Mouse (Mus musculus) R1 (cell line): ENCODE data around the gene Supt5.
A peak's percentile ranks its signal among the peaks of the same experiment; 100 is the strongest.
"Not testable (repeated sequence)": the region's sequence is repeated elsewhere in the genome, so short reads cannot be mapped to it uniquely, and the experiment has no call there.

Experiments
- DNase-seq: peaks from one replicate; pipeline ENCODE4 v3.0.0-alpha.2; 2018; ENCODE audit warnings: low read depth, low spot score

Supt5 gene

DNA sequence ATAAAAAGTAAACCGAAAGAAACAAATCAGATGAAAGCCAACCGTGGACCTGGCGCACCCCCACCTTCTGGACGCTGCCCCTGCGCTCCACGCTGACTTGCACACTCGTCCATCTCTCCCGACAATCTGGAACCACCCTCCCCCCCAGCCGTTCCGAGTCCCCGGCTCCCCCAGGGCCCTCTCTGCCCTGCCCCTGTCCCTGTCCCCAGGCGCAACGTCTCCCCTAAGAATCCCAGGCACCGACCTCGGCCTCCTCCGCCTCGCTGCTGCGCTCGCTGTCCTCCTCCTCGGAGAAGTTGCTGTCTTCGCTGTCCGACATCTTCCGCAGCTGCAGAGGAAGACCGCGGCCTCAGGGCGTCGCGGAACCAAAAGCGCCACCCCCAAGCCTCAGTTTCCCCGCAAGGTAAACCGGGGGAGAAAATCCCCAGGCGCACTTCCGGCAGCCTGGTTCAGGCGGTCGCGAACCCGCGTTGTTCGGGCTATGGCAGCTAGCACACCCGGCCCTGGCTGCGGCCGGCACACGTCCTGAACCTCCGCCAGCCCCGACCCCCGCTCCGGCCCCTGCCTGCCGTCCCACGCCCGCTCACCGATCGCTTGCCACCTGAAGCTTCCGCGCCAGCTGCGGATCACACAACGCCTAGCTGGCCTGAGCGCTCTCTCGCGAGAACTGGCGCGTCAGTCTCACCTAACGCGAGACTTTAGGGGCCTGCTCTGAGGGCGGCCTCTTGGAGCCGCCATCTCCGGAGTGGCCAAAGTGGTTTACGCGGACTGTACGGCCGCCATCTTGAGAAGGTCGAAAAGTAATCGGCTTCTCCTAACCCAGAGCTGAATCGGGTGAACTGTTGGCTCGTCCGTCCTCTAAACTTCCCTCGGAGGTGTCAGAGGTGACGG, at the start of gene Supt5:
Gene Supt5 (minus strand): TSS at position 639 of the 891 bp plus-strand sequence.
- DNase-seq, result peak; percentile 99

DNA sequence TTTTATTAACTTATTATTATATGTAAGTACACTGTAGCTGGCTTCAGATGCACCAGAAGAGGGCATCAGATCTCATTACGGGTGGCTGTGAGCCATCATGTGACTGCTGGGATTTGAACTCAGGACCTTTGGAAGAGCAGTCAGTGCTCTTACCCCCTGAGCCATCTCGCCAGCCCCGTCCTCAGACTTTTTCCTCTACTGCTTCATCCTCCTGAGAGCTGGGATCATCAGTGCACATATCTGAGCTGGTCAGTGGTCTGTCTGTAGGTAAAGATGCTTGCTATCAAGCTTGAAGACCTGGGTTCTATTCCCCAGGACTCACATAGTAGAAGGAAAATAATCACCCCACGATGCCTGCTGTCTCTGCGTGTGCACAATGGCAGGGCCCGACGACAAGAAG, 48.8 kb upstream of the Supt5 start:
- not testable (repeated sequence) for DNase-seq

DNA sequence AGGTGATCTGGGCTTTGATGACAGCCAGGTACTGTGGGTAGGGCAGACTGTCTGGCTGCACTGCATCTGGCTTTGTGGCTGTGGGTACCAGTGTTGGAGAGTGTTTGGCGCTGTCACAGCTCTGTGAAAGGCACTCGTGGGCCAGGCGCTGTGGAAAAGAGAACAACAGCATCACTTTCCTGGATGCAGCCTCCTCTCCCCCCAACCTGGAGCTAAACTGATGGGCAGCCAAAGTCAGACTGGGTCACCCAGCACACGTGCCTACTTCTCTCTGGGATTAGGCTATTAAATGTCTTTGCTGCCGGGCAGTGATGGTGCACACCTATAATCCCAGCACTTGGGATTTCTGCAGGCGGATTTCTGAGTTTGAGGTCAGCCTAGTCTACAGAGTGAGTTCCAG, 48.3 kb upstream of the Supt5 start:
- DNase-seq, result not testable (repeated sequence)

DNA sequence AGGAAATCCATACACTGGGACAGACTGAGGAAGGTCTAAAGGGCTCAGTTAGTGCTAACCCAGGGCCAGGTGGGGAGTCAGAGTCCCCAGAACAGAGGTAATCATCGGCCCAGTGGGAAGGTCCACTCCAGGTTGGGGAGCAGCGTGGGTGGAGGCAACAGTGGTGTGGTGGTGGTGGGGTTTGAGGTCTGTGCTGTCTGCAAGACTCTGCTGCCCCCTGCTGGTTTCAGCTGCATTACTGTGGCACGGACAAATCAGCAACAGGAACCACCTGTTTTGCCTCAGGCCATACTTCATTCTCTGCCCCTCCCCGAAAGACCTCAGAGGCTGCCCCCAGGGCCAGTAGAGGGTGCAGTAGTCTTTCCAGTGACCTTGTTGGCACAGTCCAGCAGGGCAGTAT, 47.9 kb upstream of the Supt5 start:
- peak; percentile 90 for DNase-seq

DNA sequence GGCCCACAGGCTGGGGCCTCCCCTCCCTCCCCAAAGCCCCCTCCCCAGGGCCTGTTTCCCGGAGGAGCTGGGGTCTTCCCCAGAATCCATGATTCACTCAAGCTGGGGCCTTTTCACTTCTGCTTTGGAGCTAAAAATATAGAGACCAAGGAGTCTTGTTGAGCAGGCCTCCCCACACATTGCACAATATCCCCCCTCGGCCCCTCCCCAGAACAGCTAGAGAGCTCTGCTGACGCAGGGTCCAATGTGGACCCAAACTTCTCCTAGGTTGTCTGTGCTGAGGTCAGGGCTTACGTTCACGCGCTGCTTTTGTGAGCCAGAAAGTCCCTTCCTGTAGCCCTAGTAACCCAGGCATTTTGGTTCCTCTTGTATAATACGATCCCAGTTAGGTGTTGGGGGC, 47.5 kb upstream of the Supt5 start:
- no peak for DNase-seq

DNA sequence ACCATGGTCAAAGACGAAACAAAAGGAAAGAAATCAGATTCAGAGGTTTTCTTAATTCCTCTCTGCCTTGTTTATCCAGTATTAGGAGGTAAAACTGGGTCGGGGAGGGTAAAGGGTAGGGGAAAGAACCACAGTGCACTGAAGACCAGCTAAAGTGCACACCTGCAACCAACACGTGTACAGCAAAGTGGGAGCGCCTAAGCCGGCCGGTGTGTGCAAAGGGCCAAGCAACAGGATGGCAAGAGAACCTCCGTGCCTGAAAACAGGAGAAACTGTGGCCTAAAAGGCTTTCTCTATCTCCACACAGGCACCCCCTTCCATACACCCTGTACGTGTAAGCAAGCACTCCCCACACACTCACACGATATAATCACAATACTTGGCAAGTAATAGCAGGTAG, 46.6 kb upstream of the Supt5 start:
- DNase-seq, result no peak

DNA sequence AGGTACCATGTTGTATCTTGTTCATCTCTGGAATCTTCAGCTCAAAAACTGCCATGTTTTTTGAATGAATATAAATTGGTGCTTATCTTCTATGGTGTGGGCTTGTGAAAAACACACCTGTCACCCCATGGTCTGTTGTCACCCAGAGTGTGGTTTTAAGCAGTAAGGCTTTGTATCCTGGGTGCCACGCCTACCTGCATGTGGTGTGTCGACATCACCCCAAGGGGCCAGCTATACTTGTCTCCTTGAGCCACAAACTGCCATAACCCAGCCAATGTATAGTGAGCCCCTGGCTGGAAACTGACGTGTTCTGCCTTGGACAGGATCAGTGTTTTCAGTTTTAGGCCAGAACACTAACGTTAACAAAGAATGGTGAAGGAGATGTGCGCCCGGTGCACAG, 45.6 kb upstream of the Supt5 start:
- DNase-seq, result no peak

DNA sequence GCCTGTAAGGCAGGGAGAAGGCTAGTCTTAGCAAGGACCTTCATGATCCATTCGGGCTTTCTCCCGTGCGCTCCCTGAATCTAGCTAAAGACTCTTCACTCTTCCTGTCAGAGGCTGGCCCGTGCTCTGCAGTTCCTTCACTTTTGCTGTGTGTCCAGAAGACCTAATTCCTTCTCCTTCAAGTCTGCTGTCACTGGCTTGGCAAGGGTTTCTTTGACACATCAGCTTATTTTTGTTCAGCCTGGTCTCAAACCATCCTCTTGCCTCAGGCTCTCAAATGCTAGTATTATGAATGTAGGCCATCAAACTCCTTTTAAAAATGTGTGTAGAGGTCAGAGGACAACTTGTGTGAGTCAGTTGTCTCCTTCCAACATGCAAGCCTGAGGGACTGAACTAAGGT, 45.1 kb upstream of the Supt5 start:
- no peak for DNase-seq

DNA sequence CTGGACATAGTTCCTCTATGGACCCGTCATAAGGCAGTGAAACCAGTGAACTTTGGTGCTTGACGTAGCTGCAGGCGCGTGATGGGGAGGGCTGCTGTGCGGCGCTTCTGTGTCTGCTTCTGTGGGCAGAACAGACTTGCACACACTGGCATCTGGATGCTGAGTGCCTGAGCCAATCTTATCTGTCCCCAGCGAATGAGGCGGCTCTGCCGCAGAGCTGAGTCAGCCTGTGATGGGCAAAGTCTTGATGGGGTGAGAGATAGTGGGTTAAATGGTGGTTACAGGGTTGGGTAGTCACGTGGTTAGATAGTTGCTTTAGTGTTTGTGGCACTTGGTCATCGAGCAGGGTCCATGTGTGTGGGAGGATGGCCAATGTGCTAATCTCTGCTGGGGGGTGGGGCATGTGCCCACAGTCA, 44.4 kb upstream of the Supt5 start:
- no peak for DNase-seq

DNA sequence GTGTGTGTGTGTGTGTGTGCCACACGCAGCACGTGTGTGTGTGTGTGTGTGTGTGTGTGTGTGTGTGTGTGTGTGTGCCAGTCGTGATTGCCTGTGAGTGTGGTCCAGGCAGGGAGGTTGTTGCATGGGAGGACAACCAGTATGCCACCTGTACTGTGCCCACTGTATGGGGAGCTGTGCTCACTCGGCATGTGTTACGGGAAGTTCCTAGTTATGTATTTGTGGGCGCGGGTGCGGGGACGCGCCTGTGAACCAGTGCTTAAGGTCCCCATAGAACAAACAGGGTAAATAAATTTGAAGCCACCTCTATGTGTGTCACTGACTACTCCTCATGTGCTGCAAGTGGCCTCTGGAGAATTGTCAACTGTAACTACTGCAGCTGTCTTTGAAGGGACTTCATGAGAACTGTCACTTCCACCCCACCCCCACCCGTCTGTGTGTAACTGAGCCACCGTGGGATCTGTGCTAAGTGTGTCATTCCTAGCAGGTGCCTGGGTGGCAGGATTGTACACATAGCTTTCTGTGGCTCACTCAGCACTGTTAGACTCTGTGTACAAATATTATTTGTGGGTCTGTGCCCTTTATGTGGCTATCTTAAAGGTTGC, 43.9 kb upstream of the Supt5 start:
- no peak for DNase-seq

DNA sequence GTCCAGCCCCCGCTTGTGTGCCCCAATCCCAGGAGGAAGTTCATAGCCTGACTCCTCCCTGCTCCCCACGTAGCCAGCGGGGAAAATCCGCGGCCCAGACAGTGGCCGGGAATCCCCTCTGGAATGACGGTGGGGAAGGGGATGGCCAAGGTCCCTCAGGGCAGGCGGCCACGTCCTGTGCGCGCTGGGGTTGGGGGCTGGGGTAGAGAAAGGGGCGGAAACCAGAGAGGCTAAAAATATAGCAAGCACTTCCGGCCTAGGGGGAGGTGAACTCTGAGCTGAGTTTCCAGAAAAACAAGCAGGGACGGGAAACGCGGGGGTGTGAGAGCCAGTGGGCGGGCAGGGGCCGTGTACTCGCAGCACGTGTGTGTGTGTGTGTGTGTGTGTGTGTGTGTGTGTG, 43.4 kb upstream of the Supt5 start:
- peak; percentile 92 for DNase-seq

DNA sequence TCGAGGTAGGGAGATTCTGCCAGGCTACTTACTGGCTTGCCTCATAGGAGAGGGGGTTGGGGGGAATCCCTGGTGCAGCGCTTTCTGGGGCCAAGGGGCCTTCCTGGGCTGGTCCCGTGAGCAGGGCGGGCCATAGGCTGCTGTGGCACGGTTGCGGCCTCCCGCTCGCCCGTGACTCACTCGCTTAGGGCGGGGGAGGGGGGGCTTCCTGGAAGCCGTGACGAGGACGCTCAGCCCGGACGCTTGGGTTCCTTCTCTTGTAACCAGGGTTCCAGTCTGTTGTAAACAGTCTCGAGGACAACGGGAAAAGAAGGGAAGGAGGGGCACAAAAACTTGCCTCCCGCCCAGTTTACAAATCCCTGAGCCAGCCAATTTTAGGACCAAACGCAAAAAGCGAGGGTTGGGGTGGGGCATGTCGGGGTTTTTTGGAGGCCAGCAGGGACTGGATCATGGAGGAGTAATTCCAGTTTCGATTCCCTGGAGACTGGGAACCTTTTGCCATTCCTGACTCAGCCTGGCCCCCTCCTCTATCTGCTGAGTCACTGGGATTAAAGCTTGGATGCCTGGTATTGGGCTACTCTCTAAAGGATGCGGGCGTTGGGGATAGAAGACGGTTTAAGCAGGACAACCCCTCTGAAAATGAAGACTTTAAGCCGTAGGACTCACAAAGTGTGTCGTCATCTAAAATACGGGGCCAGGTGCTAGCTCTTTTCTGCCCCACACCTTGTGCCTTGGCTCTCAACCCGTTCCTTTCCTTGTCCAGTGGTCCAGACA, 42.7 kb upstream of the Supt5 start:
- peak; percentile 84 for DNase-seq

DNA sequence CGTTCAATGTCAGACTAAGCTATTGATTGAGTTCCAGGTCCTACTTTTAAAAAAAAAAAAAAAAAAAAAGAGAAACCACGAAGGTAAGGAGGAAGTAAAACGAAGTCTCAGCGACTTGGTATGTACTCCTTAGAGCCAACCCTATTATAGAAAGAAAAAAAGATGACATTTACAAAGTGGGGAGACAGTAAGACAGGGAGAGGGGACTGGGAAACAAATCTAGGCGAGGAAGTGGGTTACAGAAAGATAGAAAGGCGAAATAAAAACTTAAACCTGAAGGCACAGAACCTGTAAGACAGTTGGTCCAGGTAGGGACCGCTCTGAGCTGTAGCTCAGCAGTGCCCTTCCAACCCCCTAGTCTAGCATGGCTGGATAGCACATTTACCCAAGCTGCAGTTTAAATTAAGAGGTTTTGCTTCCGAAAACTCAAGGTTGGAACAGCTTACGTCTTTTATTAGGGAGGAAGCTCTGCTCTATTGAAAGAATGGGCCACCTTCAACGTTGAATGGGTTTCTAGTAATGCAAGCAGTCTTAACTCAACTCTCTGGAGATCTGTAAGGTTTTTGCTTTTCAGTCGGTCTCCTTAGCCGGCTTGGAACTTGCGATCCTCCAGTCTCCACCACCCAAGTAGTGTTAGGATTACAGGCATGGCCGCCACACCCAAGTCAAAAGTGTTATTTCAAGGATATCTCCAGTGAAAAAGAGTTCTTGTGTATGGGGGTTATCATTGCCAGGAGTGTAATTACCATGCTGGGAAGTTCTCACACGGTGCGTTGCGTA, 41.9 kb upstream of the Supt5 start, which contains the start of gene Zfp36:
Gene Zfp36 (minus strand): TSS at position 17 of the 780 bp plus-strand sequence.
- DNase-seq, result no peak

DNA sequence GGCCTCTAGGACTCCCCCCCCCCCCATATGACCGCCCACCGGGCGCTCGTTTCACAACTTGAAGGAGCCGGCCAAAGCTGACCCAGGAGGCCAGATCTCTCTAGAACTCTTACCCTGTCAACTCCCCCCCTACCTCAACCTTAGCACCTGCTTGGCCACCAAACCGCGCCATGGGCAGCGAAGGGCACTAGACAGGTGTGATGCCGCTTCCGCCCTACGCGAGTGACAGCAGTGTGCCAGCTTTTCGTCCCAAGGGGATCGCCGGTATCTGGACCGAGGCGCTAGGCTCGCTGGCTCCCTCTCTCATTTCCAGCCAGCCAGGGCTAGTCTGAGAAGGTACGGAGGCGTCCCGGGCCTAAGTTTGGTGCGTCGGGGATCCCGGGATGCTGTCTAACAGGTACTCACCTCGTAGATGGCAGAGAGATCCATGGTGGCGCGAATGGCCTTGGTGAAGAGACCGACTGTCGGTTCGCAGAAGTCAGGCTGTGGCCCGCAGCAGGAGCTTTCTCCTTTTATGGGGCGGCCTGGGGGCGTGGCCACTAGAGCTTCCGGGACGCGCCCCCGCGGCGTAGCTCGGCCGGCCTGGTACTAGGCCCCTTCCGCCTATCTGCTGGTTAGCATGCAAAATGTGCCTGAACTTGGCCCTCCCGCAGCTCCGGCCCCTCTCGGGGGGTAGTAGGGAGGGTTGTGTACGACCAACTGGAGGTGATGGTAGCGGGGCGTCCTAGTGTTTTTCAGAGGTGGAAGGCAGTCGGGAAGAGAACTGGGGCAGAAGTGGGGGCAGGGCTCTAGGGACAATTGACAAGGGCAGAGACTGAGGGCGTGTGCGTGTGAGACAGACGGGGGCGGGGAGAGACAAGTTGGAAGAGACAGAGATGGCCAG, 40.5 kb upstream of the Supt5 start:
- peak; percentile 97 for DNase-seq

DNA sequence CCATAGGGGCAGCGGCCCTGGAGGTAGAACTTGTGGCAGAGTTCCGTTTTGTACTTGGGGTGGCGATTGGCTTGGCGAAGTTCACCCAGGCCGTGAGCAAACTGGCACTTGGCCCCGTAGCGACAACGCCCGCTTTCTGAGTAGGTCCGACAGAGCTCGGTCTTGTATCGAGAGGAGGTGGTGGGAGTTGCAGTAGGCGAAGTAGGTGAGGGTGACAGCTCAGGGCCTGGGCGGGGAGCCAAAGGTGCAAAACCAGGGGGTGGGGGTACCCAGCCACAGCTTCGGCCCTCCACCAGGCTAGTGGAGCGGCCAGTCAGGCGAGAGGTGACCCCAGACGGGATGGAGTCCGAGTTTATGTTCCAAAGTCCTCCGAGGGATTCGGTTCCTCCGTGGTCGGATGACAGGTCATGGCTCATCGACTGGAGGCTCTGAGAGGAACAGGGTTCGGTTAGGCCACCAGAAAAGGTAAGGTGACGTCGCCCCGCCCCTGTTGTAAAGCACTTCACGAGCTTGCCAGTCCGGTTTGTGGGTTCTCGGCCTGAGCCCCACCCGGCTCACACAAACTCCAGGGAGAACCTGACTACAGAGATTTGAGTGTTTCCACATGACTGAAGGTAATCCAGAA, 39.6 kb upstream of the Supt5 start:
- DNase-seq, result no peak

DNA sequence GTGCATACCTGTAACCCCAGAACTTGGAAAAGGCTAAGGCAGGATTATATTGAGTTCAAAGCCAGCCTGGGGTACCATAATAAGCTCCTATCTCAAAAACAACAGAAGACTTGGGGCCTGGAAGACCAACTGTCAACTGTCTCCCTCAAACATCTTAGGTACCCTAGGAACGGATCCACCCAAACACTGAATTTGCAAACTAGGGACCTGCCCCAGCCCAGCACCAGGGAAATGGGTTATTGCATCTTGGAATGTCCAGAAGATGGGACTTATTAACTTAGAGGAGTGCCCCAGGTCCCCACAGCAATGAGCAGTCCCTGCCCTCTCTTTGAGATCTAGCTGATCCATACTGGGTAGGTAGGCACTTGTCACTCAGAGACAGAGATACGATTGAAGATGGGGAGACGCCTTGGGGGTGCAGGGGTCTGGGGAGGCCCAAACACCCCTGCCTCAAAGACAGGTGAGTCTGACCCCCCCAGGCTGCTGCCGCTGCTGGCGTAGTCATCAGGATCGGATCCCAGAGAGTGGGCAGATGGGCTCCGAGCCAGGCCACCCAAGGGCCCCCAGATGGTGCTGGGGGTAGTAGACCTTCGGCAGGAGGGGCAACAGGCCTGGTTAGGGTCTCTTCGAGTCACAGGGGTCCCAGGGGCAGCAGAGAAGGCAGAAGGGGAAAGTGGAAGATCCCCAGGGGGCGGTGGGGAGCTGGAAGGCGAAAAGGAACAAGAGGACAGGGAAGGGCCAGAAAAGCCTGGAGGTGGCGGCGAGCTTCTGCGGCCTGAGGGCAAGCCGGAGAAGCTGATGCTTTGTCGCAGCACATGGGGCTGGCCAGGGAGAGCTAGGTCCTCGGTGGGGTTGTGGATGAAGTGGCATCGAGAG, 38.9 kb upstream of the Supt5 start:
- DNase-seq, result no peak

DNA sequence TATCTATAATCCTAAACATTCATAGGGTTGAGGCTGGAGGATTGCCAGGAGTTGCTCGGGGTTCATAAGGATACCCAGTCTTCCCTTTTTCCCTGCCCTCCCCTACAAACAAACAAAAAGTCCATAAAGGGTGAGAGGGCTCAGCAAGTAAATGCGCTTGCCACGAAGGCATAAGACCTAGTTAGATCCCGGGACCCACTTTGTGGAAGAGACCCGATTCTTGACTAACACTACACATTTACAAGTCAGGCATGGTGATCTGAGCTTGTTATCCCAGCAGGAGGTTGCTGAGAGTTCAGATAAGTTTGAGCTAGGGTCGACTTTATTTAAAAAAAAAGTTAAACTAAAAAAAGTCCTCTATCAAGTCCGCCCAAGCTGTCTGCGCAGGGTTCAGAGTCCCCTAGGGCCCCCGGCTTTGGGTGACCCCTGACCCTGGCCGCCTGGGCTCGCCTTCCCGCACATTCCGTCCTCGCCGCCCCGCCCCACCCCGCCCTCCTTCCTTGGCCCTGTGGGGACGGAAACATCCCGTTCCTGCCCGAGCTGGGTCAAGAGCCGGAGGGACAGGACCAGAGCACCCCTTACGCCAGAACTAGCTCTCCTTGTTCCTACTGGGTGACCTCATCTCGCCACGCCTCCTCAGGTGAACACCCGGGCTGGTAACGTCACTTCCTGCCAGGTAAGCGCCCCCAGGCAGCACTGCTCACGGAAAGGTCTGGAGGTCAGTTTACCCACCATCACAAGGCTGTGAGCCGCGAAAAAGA, 37.6 kb upstream of the Supt5 start:
- peak; percentile 86 for DNase-seq

DNA sequence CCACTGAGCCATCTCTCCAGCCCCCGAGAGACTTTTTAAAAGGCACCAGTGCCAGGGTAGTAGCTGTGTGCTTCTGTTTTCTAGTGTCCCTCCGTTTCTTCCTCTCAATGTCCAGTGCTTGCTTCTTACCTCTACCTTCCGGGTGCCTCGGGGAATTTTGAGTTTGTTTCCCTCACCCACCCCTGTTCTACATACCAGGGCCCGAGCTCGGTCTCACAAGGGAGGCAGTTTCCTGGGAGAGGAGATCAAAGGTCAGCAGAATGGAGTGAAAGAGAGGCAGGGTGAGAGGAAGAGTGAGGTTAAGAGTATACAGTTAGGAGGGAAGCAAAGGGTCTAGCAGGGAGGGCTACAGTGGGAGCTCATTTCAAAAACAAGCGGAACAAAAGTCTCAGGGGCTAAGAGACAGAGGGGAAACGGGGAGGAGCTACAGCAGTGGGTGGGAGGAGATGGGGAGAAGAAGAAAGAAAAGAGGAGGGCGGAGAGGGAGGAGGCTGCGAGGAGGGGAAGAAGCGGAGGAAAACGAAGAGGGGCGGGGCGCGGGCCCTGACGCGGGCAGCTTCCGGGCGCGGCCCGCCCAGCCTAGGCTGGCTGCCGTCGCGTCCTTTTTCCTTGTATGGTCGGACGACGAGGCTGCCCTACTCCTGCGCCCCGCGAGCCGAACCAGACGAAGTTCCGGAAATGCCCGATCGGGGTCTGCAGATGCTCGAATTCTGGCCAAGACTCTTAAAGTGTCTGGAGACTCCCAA, 36.8 kb upstream of the Supt5 start:
- DNase-seq, result peak; percentile 96
